Mouse (Mus musculus): ENCODE measurements around the gene Zbtb21.

GRCm38 (mm10) chr16:97909356-97909755 is 53.1 kb downstream of the Zbtb21 start:
- TF ChIP-seq HCFC1 (IDR thresholded peaks at IDR 0.05; ENCODE audit: borderline replicate concordance, insufficient read depth, low read length) (no peak), ZC3H11A (IDR thresholded peaks at IDR 0.05; ENCODE audit: borderline replicate concordance, low read depth, low read length) (no peak), MAFK (IDR thresholded peaks at IDR 0.05; ENCODE audit: insufficient read depth, low read depth, low read length) (no peak)

Measured in ES-E14 (cell line).